Mouse (Mus musculus) heart, embryonic 11.5 days (tissue): ENCODE results near the gene Oasl2. TPM values are rescaled to one million over a fixed set of nuclear protein-coding genes. Genes with fewer than 3 reads are reported as not detected.
A peak's percentile ranks its signal among the peaks of the same experiment; 100 is the strongest.
"Not testable (repeated sequence)": the region's sequence is repeated elsewhere in the genome, so short reads cannot be mapped to it uniquely, and the experiment has no call there.

Experiments used
- ATAC-seq: fragments of 200-750 bp; cut with Nextera tagmentation; replicated peaks from 2 replicates; pipeline ENCODE4 v1.8.0; 2017; ENCODE audit warnings: moderate library complexity; ENCODE audit not compliant: insufficient number of reproducible peaks, low FRiP score, low TSS enrichment
- H3K27ac ChIP-seq: fragments of 300-500 bp; sonication (generic); 2 replicates; pipeline ENCODE4 v1.5.1; 2014; ENCODE audit warnings: mild to moderate bottlenecking, low read depth, low read length
- H3K27me3 ChIP-seq: fragments of 300-500 bp; sonication (generic); 2 replicates; pipeline ENCODE4 v1.6.1; 2014; ENCODE audit warnings: mild to moderate bottlenecking, low read length, mixed read lengths; ENCODE audit not compliant: control insufficient read depth, insufficient read depth
- H3K36me3 ChIP-seq: fragments of 300-500 bp; sonication (generic); 2 replicates; pipeline ENCODE4 v1.6.1; 2014; ENCODE audit warnings: mild to moderate bottlenecking, low read length, moderate library complexity, mixed read lengths; ENCODE audit not compliant: control insufficient read depth, insufficient read depth
- H3K4me1 ChIP-seq: fragments of 300-500 bp; sonication (generic); 2 replicates; pipeline ENCODE4 v1.6.1; 2014; ENCODE audit warnings: low read length; ENCODE audit not compliant: control insufficient read depth, insufficient read depth
- H3K4me2 ChIP-seq: fragments of 300-500 bp; sonication (generic); 2 replicates; pipeline ENCODE4 v1.6.1; 2014; ENCODE audit warnings: mild to moderate bottlenecking, moderate library complexity
- H3K4me3 ChIP-seq: fragments of 300-500 bp; sonication (generic); 2 replicates; pipeline ENCODE4 v1.5.1; 2014; ENCODE audit warnings: low read depth, low read length
- H3K9ac ChIP-seq: fragments of 300-500 bp; sonication (generic); 2 replicates; pipeline ENCODE4 v1.6.1; 2014; ENCODE audit warnings: mild to moderate bottlenecking, low read depth, low read length, moderate library complexity
- H3K9me3 ChIP-seq: fragments of 300-500 bp; sonication (generic); replicated peaks from 2 replicates; pipeline ENCODE4 v1.6.1; 2016; ENCODE audit warnings: low read length; ENCODE audit not compliant: control insufficient read depth
- WGBS: fragments of 180-500 bp; shearing (Covaris S2); extraction: QIAGEN DNeasy Blood & Tissue Kit; methylation state at CpG from one replicate; pipeline ENCODE4 v1.1.7; 2014; ENCODE audit not compliant: insufficient replicate concordance; 5-methylcytosine and 5-hydroxymethylcytosine counted together
- polyA plus RNA-seq: library from polyadenylated mRNA; unstranded; fragments of >200 nt; fragmentation: Nextera tagmentation; extraction: Ambion mirVana; gene quantifications from 2 replicates; pipeline ENCODE4 v1.2.1, GENCODE M21; 2014

Oasl2 gene
- polyA plus RNA-seq, 1 experiment from 2014 or later = 2.7 TPM

- not testable (repeated sequence) for H3K4me3 ChIP-seq, H3K9me3 ChIP-seq, H3K27ac ChIP-seq, H3K27me3 ChIP-seq, H3K36me3 ChIP-seq, ATAC-seq, H3K4me1 ChIP-seq, H3K4me2 ChIP-seq, H3K9ac ChIP-seq
- WGBS = 55% methylated on average over 3 of the region's 3 CpGs
Measured at GRCm38 (mm10) chr5:114941138-114941537, 44.4 kb downstream of the Oasl2 start.

- H3K36me3 ChIP-seq = peaks cover 5% of the 10 kb centered on the region
- 2% methylated on average over 39 of the region's 39 CpGs for WGBS
- H3K4me2 ChIP-seq = peak within 1 kb of the TSS; percentile 89
- peak within 1 kb of the TSS; percentile 88 for H3K27ac ChIP-seq
- no peaks in the 10 kb centered on the region for H3K27me3 ChIP-seq
- peak within 1 kb of the TSS; percentile 97 for H3K9ac ChIP-seq
- peaks cover 5% of the 10 kb centered on the region; the same call in 1 of the 2 replicates for H3K4me1 ChIP-seq
- no peaks in the 10 kb centered on the region for H3K9me3 ChIP-seq
- peak within 1 kb of the TSS; percentile 96 for H3K4me3 ChIP-seq
- peak; percentile 91 for ATAC-seq
Measured at GRCm38 (mm10) chr5:114942074-114942765, 45.5 kb downstream of the Oasl2 start, which contains the start of gene 2210016L21Rik. 2210016L21Rik (plus strand) TSS chr5:114942158.

GRCm38 (mm10) chr5:114942766-114943130, 46.0 kb downstream of the Oasl2 start:
- no peaks in the 10 kb centered on the region for H3K27me3 ChIP-seq
- H3K4me2 ChIP-seq = peak overlapping the region; percentile 89
- H3K9me3 ChIP-seq = no peaks in the 10 kb centered on the region
- H3K4me1 ChIP-seq = peaks cover 5% of the 10 kb centered on the region; the same call in 1 of the 2 replicates
- whole genome bisulfite sequencing = 47% methylated on average over 4 of the region's 4 CpGs
- no peak overlapping the region for H3K27ac ChIP-seq
- H3K9ac ChIP-seq = peak overlapping the region; percentile 97
- ATAC-seq = no peak
- peaks cover 8% of the 10 kb centered on the region for H3K36me3 ChIP-seq
- peak overlapping the region; percentile 96 for H3K4me3 ChIP-seq

- WGBS = 96% methylated on average over 10 of the region's 10 CpGs
- H3K27ac ChIP-seq = no peak overlapping the region
- no peak overlapping the region for H3K4me2 ChIP-seq
- no peaks in the 10 kb centered on the region for H3K9me3 ChIP-seq
- H3K4me1 ChIP-seq = peaks cover 5% of the 10 kb centered on the region; the same call in 1 of the 2 replicates
- H3K4me3 ChIP-seq = no peak overlapping the region
- H3K36me3 ChIP-seq = peaks cover 11% of the 10 kb centered on the region
- no peaks in the 10 kb centered on the region for H3K27me3 ChIP-seq
- H3K9ac ChIP-seq = no peak overlapping the region
- ATAC-seq = no peak
Measured at GRCm38 (mm10) chr5:114945072-114945471, 48.3 kb downstream of the Oasl2 start.

GRCm38 (mm10) chr5:114948891-114949290, 52.2 kb downstream of the Oasl2 start:
- Histone ChIP-seq H3K27ac (no peak overlapping the region), H3K36me3 (peaks cover 11% of the 10 kb centered on the region), H3K27me3 (no peaks in the 10 kb centered on the region), H3K4me1 (no peaks in the 10 kb centered on the region; the same call in 1 of the 2 replicates), H3K9me3 (no peaks in the 10 kb centered on the region), H3K4me2 (no peak overlapping the region), H3K4me3 (no peak overlapping the region), H3K9ac (no peak overlapping the region)
- ATAC-seq = no peak
- WGBS = 54% methylated on average over 6 of the region's 6 CpGs

GRCm38 (mm10) chr5:114949316-114949715, 52.6 kb downstream of the Oasl2 start:
- Histone ChIP-seq H3K4me3 (no peak overlapping the region), H3K9ac (no peak overlapping the region), H3K36me3 (peaks cover 11% of the 10 kb centered on the region), H3K4me1 (no peaks in the 10 kb centered on the region; the same call in 1 of the 2 replicates), H3K27ac (no peak overlapping the region), H3K27me3 (no peaks in the 10 kb centered on the region), H3K4me2 (no peak overlapping the region), H3K9me3 (no peaks in the 10 kb centered on the region)
- WGBS = 69% methylated on average over 5 of the region's 5 CpGs
- no peak for ATAC-seq

- no peaks in the 10 kb centered on the region; the same call in 1 of the 2 replicates for H3K4me1 ChIP-seq
- 80% methylated on average over 9 of the region's 9 CpGs for WGBS
- no peak overlapping the region for H3K9ac ChIP-seq
- ATAC-seq = no peak
- H3K36me3 ChIP-seq = peaks cover 11% of the 10 kb centered on the region
- H3K27ac ChIP-seq = no peak overlapping the region
- H3K27me3 ChIP-seq = no peaks in the 10 kb centered on the region
- H3K9me3 ChIP-seq = no peaks in the 10 kb centered on the region
- no peak overlapping the region for H3K4me2 ChIP-seq
- H3K4me3 ChIP-seq = no peak overlapping the region
Measured at GRCm38 (mm10) chr5:114949812-114950211, 53.1 kb downstream of the Oasl2 start.

- Histone ChIP-seq H3K9ac (no peak overlapping the region), H3K9me3 (no peaks in the 10 kb centered on the region), H3K4me1 (no peaks in the 10 kb centered on the region; the same call in 1 of the 2 replicates), H3K4me3 (no peak overlapping the region), H3K4me2 (no peak overlapping the region), H3K27me3 (no peaks in the 10 kb centered on the region), H3K36me3 (peaks cover 11% of the 10 kb centered on the region), H3K27ac (no peak overlapping the region)
- 68% methylated on average over 12 of the region's 12 CpGs for WGBS
- ATAC-seq = no peak
Measured at GRCm38 (mm10) chr5:114950669-114951068, 53.9 kb downstream of the Oasl2 start.
